Mouse (Mus musculus): ENCODE data around the gene Papolb. TPM values are rescaled to one million over a fixed set of nuclear protein-coding genes. Genes with fewer than 3 reads are reported as not detected.

Papolb gene
- polyA plus RNA-seq, 1 experiment from 2014 or later: not detected

DNA sequence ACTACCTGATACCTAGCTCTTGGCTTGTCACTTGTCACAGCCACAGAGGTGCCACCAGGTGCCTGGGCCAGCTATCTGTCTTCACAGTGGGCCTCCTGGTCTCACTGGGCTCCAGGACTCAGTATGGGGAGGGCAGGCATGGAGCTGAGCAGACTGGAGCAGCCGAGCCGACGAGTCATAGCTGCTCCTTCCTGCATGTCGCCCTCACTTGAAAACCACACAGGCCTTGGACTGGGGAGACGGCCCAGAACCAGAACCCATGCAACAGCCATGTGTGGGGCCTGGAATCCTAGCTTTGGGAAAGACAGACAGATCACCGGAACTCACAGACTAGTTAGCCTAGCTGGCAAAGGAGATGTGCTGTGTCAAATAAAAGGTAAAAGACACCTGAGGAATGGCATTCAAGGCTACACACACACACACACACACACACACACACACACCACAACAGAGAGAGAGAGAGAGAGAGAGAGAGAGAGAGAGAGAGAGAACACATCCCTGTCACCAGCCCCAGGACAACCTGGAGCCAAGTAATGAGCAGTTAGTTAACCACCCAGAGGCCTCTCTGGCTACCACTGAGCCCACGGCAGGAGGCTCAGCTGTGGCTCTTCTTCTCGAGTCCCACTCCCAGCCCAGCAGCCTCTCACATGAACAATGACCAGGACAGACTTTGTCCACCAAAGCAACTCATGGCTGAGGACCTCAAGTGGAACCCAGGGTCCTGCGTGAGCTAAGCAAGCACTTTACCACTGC lies 39.7 kb downstream of the Papolb start:
- no peak overlapping the region for H3K4me2 ChIP-seq
- 47% methylated on average over 9 of the region's 9 CpGs for WGBS (ENCODE audit: insufficient replicate concordance)
- H3K27ac ChIP-seq (replicated peaks): no peak overlapping the region
- H3K4me1 ChIP-seq (replicated peaks): no peaks in the 10 kb centered on the region
- H3K36me3 ChIP-seq (replicated peaks): no peaks in the 10 kb centered on the region
- ATAC-seq (ENCODE audit: insufficient read depth): no peak
- H3K27me3 ChIP-seq: no peaks in the 10 kb centered on the region; the same call in none of the 2 replicates
- H3K9me3 ChIP-seq (replicated peaks): no peaks in the 10 kb centered on the region
- no peak overlapping the region for H3K9ac ChIP-seq
- H3K4me3 ChIP-seq (replicated peaks): no peak overlapping the region

DNA sequence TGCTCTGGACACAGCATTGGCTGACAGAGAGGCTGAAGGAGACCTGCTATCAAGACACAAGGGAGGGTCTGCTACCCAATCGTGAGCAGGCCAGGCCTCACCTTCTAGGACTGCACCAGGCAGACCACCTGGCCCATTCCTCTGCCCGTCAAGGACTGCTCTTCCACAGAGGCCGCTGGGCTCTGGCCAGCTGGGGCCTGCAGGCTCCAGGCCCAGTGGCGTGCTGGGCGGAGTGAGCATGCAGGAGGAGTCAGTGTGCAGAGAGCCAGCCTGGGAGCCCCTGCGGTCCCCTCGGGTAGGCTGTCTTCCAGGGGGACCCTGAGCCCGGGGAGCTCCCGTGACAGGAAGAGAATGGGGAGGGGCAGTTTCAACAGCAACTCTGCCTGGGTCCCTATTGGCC lies 43.2 kb downstream of the Papolb start:
- Histone ChIP-seq H3K4me1 (replicated peaks) (no peaks in the 10 kb centered on the region), H3K4me2 (no peak overlapping the region), H3K27me3 (no peaks in the 10 kb centered on the region; the same call in 1 of the 2 replicates), H3K9ac (no peak overlapping the region), H3K4me3 (replicated peaks) (no peak overlapping the region), H3K36me3 (replicated peaks) (no peaks in the 10 kb centered on the region), H3K9me3 (replicated peaks) (no peaks in the 10 kb centered on the region), H3K27ac (replicated peaks) (no peak overlapping the region)
- no peak for ATAC-seq (ENCODE audit: insufficient read depth)
- 60% methylated on average over 9 of the region's 9 CpGs for WGBS (ENCODE audit: insufficient replicate concordance)

- Histone ChIP-seq H3K36me3 (replicated peaks) (no peaks in the 10 kb centered on the region), H3K4me2 (no peak overlapping the region), H3K4me3 (replicated peaks) (no peak overlapping the region), H3K27ac (replicated peaks) (no peak overlapping the region), H3K9me3 (replicated peaks) (no peaks in the 10 kb centered on the region), H3K9ac (no peak overlapping the region), H3K27me3 (no peaks in the 10 kb centered on the region; the same call in 1 of the 2 replicates), H3K4me1 (replicated peaks) (no peaks in the 10 kb centered on the region; the same call in 1 of the 2 replicates)
- 79% methylated on average over 5 of the region's 5 CpGs for WGBS (ENCODE audit: insufficient replicate concordance)
- ATAC-seq (ENCODE audit: insufficient read depth): no peak
These were observed 46.3 kb downstream of the Papolb start for GRCm38 (mm10) chr5:142483581-142483980.

DNA sequence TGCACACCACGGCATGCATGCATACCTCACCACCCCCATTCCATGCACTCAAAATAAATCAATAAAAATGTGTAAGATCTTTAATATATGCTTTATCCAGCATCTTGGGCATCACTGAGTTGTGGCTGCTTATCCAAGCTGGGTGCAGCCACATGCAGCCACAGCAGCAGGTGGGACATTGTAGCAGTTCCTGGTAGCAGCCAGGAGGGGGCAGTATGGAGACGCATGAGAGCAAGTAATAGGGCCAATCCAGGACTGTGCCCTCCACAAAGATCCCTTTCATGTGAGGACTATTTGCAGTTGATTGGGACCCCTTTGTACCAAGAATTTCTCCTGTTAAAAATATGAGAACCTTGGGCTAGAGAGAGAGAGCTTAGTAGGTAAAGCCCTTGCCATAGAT lies 47.4 kb downstream of the Papolb start:
- H3K4me2 ChIP-seq: no peak overlapping the region
- H3K36me3 ChIP-seq (replicated peaks): 0 out of 2 replicates have a peak, but pooled peaks cover 3% of the 10 kb centered on the region
- ATAC-seq (ENCODE audit: insufficient read depth): no peak
- H3K4me1 ChIP-seq (replicated peaks): no peaks in the 10 kb centered on the region; the same call in 1 of the 2 replicates
- no peaks in the 10 kb centered on the region for H3K27me3 ChIP-seq
- H3K9ac ChIP-seq: no peak overlapping the region
- 48% methylated on average over 2 of the region's 2 CpGs for WGBS (ENCODE audit: insufficient replicate concordance)
- no peak overlapping the region for H3K27ac ChIP-seq (replicated peaks)
- no peaks in the 10 kb centered on the region for H3K9me3 ChIP-seq (replicated peaks)
- no peak overlapping the region for H3K4me3 ChIP-seq (replicated peaks)

DNA sequence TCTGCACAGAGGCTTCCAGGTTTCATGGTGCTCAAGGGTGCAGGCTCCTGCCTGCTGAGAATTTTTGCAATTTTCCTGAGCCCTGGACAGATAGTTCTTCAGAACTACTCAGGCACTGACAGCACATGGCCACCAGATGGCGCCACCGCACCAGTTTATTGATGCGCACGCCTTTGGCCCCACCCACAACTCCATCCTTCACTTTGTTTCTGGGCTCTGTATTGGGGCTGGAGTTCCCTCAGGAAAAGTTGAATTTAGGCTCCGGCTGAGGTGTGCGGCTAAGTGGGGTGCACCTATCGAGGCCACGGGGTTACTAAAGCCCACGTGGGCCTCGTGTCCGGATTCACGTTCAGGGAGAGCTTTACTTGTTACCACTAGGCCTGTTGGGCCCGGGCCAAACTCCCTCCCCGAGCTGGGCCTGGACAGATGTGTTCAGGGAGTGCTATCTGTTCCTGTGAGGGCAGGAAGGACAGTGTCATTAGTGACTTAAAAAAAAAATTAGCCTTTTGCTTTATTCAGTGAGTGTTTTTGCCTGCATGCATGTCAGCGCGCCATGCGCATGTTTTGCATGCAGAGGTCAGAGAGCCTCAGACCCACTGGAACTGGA lies 50.9 kb downstream of the Papolb start:
- Histone ChIP-seq H3K4me1 (replicated peaks) (no peaks in the 10 kb centered on the region; the same call in 1 of the 2 replicates), H3K4me3 (replicated peaks) (no peak overlapping the region), H3K36me3 (replicated peaks) (0 out of 2 replicates have a peak, but pooled peaks cover 3% of the 10 kb centered on the region), H3K27me3 (no peaks in the 10 kb centered on the region), H3K27ac (replicated peaks) (no peak overlapping the region), H3K9me3 (replicated peaks) (no peaks in the 10 kb centered on the region), H3K4me2 (peak overlapping the region; percentile 17; the same call in 1 of the 2 replicates), H3K9ac (no peak overlapping the region)
- WGBS (ENCODE audit: insufficient replicate concordance): 35% methylated on average over 17 of the region's 17 CpGs
- ATAC-seq (ENCODE audit: insufficient read depth): peak; percentile 31

- Histone ChIP-seq H3K27ac (replicated peaks) (no peak overlapping the region), H3K4me2 (no peak overlapping the region), H3K4me1 (replicated peaks) (no peaks in the 10 kb centered on the region; the same call in 1 of the 2 replicates), H3K36me3 (replicated peaks) (0 out of 2 replicates have a peak, but pooled peaks cover 3% of the 10 kb centered on the region), H3K9me3 (replicated peaks) (no peaks in the 10 kb centered on the region), H3K4me3 (replicated peaks) (no peak overlapping the region), H3K9ac (no peak overlapping the region), H3K27me3 (no peaks in the 10 kb centered on the region)
- ATAC-seq (ENCODE audit: insufficient read depth): no peak
- WGBS (ENCODE audit: insufficient replicate concordance): 74% methylated on average over 5 of the region's 5 CpGs
These were observed 51.8 kb downstream of the Papolb start for GRCm38 (mm10) chr5:142477866-142478615.

GRCm38 (mm10) chr5:142477346-142477745 lies 52.5 kb downstream of the Papolb start:
- peaks cover 7% of the 10 kb centered on the region for H3K36me3 ChIP-seq (replicated peaks)
- no peaks in the 10 kb centered on the region for H3K27me3 ChIP-seq
- 74% methylated on average over 12 of the region's 12 CpGs for WGBS (ENCODE audit: insufficient replicate concordance)
- ATAC-seq (ENCODE audit: insufficient read depth): no peak
- no peak overlapping the region for H3K4me3 ChIP-seq (replicated peaks)
- H3K9me3 ChIP-seq (replicated peaks): no peaks in the 10 kb centered on the region
- H3K9ac ChIP-seq: no peak overlapping the region
- H3K4me1 ChIP-seq (replicated peaks): no peaks in the 10 kb centered on the region; the same call in 1 of the 2 replicates
- no peak overlapping the region for H3K4me2 ChIP-seq
- H3K27ac ChIP-seq (replicated peaks): no peak overlapping the region

Other genes starting within 250 kb of the Papolb start
- gene Foxk1, start 128.6 kb downstream of the Papolb start, polyA plus RNA-seq (2015; fragmentation: Nextera tagmentation; extraction: Ambion mirVana): 2.0 and 2.1 TPM in 2 replicates
- 4.2 and 5.6 TPM in 2 replicates for gene Ap5z1, start 66.1 kb downstream of the Papolb start, polyA plus RNA-seq (2015; fragmentation: Nextera tagmentation; extraction: Ambion mirVana)
- 0.07 and 0.10 TPM in 2 replicates for gene Radil, start 21.0 kb upstream of the Papolb start, polyA plus RNA-seq (2015; fragmentation: Nextera tagmentation; extraction: Ambion mirVana)
- gene Mmd2, start 78.7 kb upstream of the Papolb start, polyA plus RNA-seq (2015; fragmentation: Nextera tagmentation; extraction: Ambion mirVana): 18.7 and 22.0 TPM in 2 replicates
- 34.3 and 34.7 TPM in 2 replicates for gene Wipi2, start 97.6 kb upstream of the Papolb start, polyA plus RNA-seq (2015; fragmentation: Nextera tagmentation; extraction: Ambion mirVana)
- 0.17 and 0.30 TPM in 2 replicates for gene Slc29a4, start 162.4 kb upstream of the Papolb start, polyA plus RNA-seq (2015; fragmentation: Nextera tagmentation; extraction: Ambion mirVana)